Mouse (Mus musculus): ENCODE results near the gene Rbpjl. TPM values are rescaled to one million over a fixed set of nuclear protein-coding genes. Genes with fewer than 3 reads are reported as not detected.

Gene Rbpjl
- polyA plus RNA-seq, 1 experiment from 2014 or later: 0.06 TPM

- ChIA-PET POLR2A (interaction anchor here (0.6 to 8.3 kb wide), 3 partner anchors 11 to 340 kb away, joined by 5 to 110 read pairs (median 48); partner anchors contain the start of gene Sdc4), CTCF (interaction anchor here (0.6 to 1.3 kb wide), 3 partner anchors 12 to 102 kb away, joined by 3 to 5 read pairs (median 3); no protein-coding TSS in a partner anchor)
- no peak for TF ChIP-seq CTCF (IDR thresholded peaks at IDR 0.05)
- H3K27me3 ChIP-seq: no peaks in the 10 kb centered on the region
- DNase-seq (ENCODE audit: low read depth, low spot score) (no peak), ATAC-seq (no peak)
- in situ Hi-C loops (cut with MboI; ENCODE audit: low pct_unique_long_range_greater_than_20kb): no loop called here
These were observed 49.2 kb downstream of the Rbpjl start for GRCm38 (mm10) chr2:164452000-164452676.

- no peak for ATAC-seq
- no peak for TF ChIP-seq CTCF (IDR thresholded peaks at IDR 0.05)
- POLR2A ChIA-PET: interaction anchor here (5.8 to 8.3 kb wide), 2 partner anchors 13 to 21 kb away, joined by 48 to 110 read pairs; partner anchors contain the start of gene Sdc4
- DNase-seq (ENCODE audit: low read depth, low spot score): no peak
- in situ Hi-C loops (cut with MboI; ENCODE audit: low pct_unique_long_range_greater_than_20kb): no loop called here
- CTCF ChIA-PET: interaction anchor here (0.8 to 1.6 kb wide), 4 partner anchors 14 to 68 kb away, joined by 3 to 4 read pairs (median 4); no protein-coding TSS in a partner anchor
- H3K27me3 ChIP-seq: no peaks in the 10 kb centered on the region
These were observed 50.3 kb downstream of the Rbpjl start for GRCm38 (mm10) chr2:164453047-164453757.

GRCm38 (mm10) chr2:164453887-164454500, 51.1 kb downstream of the Rbpjl start:
- in situ Hi-C loops (cut with MboI; ENCODE audit: low pct_unique_long_range_greater_than_20kb): no loop called here
- ATAC-seq (no peak), DNase-seq (ENCODE audit: low read depth, low spot score) (no peak)
- ChIA-PET POLR2A (interaction anchor here (0.6 to 8.3 kb wide), 5 partner anchors 13 to 83 kb away, joined by 3 to 110 read pairs (median 4); partner anchors contain the start of gene Sdc4), CTCF (interaction anchor here (1.2 to 3.5 kb wide), 5 partner anchors 15 to 68 kb away, joined by 4 to 17 read pairs (median 9); no protein-coding TSS in a partner anchor)
- TF ChIP-seq CTCF (IDR thresholded peaks at IDR 0.05): no peak
- H3K27me3 ChIP-seq: no peaks in the 10 kb centered on the region

- CTCF ChIA-PET: interaction anchor here (0.8 to 3.5 kb wide), 6 partner anchors 16 to 67 kb away, joined by 3 to 17 read pairs (median 11); no protein-coding TSS in a partner anchor
These were observed 51.9 kb downstream of the Rbpjl start for GRCm38 (mm10) chr2:164454846-164455245.

GRCm38 (mm10) chr2:164455421-164456190, 52.7 kb downstream of the Rbpjl start:
- TF ChIP-seq CTCF (IDR thresholded peaks at IDR 0.05): no peak
- ATAC-seq (peak; percentile 63), DNase-seq (ENCODE audit: low read depth, low spot score) (no peak)
- ChIA-PET CTCF (interaction anchor here (0.6 to 3.5 kb wide), 13 partner anchors 9 to 72 kb away, joined by 3 to 17 read pairs (median 7); partner anchors contain the start of gene Sdc4), POLR2A (interaction anchor here (0.6 to 8.3 kb wide), 7 partner anchors 10 to 72 kb away, joined by 3 to 110 read pairs (median 6); partner anchors contain the start of gene Sdc4)
- H3K27me3 ChIP-seq: no peaks in the 10 kb centered on the region
- in situ Hi-C loops (cut with MboI; ENCODE audit: low pct_unique_long_range_greater_than_20kb): loop anchor here (5.0 kb wide), 1 partner anchor 38 kb away; no protein-coding TSS in a partner anchor

More at GRCm38 (mm10) chr2:164454846-164455245, 51.9 kb downstream of the Rbpjl start:
- no peaks in the 10 kb centered on the region for H3K27me3 ChIP-seq
- in situ Hi-C loops (cut with MboI; ENCODE audit: low pct_unique_long_range_greater_than_20kb): loop anchor here (5.0 kb wide), 1 partner anchor 38 kb away; no protein-coding TSS in a partner anchor
- TF ChIP-seq CTCF (IDR thresholded peaks at IDR 0.05): no peak
- DNase-seq (ENCODE audit: low read depth, low spot score) (peak; percentile 91), ATAC-seq (peak; percentile 35)
- POLR2A ChIA-PET: interaction anchor here (0.8 to 8.3 kb wide), 4 partner anchors 14 to 37 kb away, joined by 3 to 110 read pairs (median 26); partner anchors contain the start of gene Sdc4

- ChIA-PET CTCF (interaction anchor here (0.6 to 3.5 kb wide), 20 partner anchors 8 to 71 kb away, joined by 3 to 17 read pairs (median 4); partner anchors contain the start of gene Sdc4), POLR2A (interaction anchor here (0.6 to 8.3 kb wide), 8 partner anchors 10 to 71 kb away, joined by 3 to 110 read pairs (median 6); partner anchors contain the start of gene Sdc4)
- no peak for TF ChIP-seq CTCF (IDR thresholded peaks at IDR 0.05)
- in situ Hi-C loops (cut with MboI; ENCODE audit: low pct_unique_long_range_greater_than_20kb): loop anchor here (5.0 kb wide), 1 partner anchor 39 kb away; no protein-coding TSS in a partner anchor
- DNase-seq (ENCODE audit: low read depth, low spot score): no peak
- no peaks in the 10 kb centered on the region for H3K27me3 ChIP-seq
- no peak for ATAC-seq
These were observed 53.5 kb downstream of the Rbpjl start for GRCm38 (mm10) chr2:164456413-164456812.

- TF ChIP-seq CTCF (IDR thresholded peaks at IDR 0.05): peak; percentile 29
- ChIA-PET CTCF (interaction anchor here (0.6 to 3.5 kb wide), 17 partner anchors 8 to 70 kb away, joined by 3 to 17 read pairs (median 3); partner anchors contain the start of gene Sdc4), POLR2A (interaction anchor here (0.6 to 8.3 kb wide), 6 partner anchors 16 to 39 kb away, joined by 3 to 110 read pairs (median 8); partner anchors contain the start of gene Sdc4)
- H3K27me3 ChIP-seq: no peaks in the 10 kb centered on the region
- ATAC-seq: peak; percentile 5
- DNase-seq (ENCODE audit: low read depth, low spot score): no peak
- in situ Hi-C loops (cut with MboI; ENCODE audit: low pct_unique_long_range_greater_than_20kb): loop anchor here (5.0 kb wide), 1 partner anchor 40 kb away; no protein-coding TSS in a partner anchor
These were observed 53.9 kb downstream of the Rbpjl start, which contains the start of gene Sys1 for GRCm38 (mm10) chr2:164456864-164457300. Gene Sys1, plus strand, starts transcription at chr2:164456964.

GRCm38 (mm10) chr2:164457942-164458341, 55.0 kb downstream of the Rbpjl start:
- no peak for TF ChIP-seq CTCF (IDR thresholded peaks at IDR 0.05)
- no peaks in the 10 kb centered on the region for H3K27me3 ChIP-seq
- DNase-seq (ENCODE audit: low read depth, low spot score) (no peak), ATAC-seq (no peak)
- in situ Hi-C loops (cut with MboI; ENCODE audit: low pct_unique_long_range_greater_than_20kb): loop anchor here (5.0 kb wide), 1 partner anchor 41 kb away; no protein-coding TSS in a partner anchor
- CTCF ChIA-PET: interaction anchor here (1.1 to 1.6 kb wide), 7 partner anchors 9 to 73 kb away, joined by 3 to 4 read pairs (median 3); no protein-coding TSS in a partner anchor
- POLR2A ChIA-PET: interaction anchor here (1.4 to 8.3 kb wide), 2 partner anchors 17 to 30 kb away, joined by 3 to 110 read pairs; partner anchors contain the start of gene Sdc4
